Mouse (Mus musculus): ENCODE measurements at regions not wholly inside any gene's neighbourhood (a gene's known extent, or its start where the extent isn't known, plus 50 kb on each side); places are given as distances from the start of the nearest gene placed in this dataset.

GRCm38 (mm10) chr2:50654953-50655324 lies 358.3 kb upstream of the Mmadhc start:
- 69% methylated on average over 7 of the region's 7 CpGs for WGBS (ENCODE audit: insufficient replicate concordance)
- Histone ChIP-seq H3K4me2 (ENCODE audit: low read depth, low read length) (no peak overlapping the region), H3K4me3 (ENCODE audit: low read depth, low read length) (no peak overlapping the region), H3K27ac (ENCODE audit: low read depth) (no peak overlapping the region), H3K9me3 (ENCODE audit: low read length) (no peaks in the 10 kb centered on the region), H3K27me3 (ENCODE audit: insufficient read depth, low read length) (no peaks in the 10 kb centered on the region), H3K4me1 (ENCODE audit: insufficient read depth) (no peaks in the 10 kb centered on the region), H3K36me3 (replicated peaks; ENCODE audit: insufficient read depth, low read length) (no peaks in the 10 kb centered on the region), H3K9ac (replicated peaks) (no peak overlapping the region)
- DNase-seq, result no peak
- no peak for ATAC-seq
- no peak for TF ChIP-seq EP300 (IDR thresholded peaks at IDR 0.05; ENCODE audit: low read depth)
- no peak for TF ChIP-seq CTCF (IDR thresholded peaks at IDR 0.05; ENCODE audit: low read depth)

- 71% methylated on average over 8 of the region's 8 CpGs for WGBS (ENCODE audit: insufficient replicate concordance)
- no peak for ATAC-seq
- Histone ChIP-seq H3K36me3 (replicated peaks; ENCODE audit: insufficient read depth, low read length) (no peaks in the 10 kb centered on the region), H3K9ac (replicated peaks) (no peak overlapping the region), H3K27me3 (ENCODE audit: insufficient read depth, low read length) (no peaks in the 10 kb centered on the region), H3K27ac (ENCODE audit: low read depth) (no peak overlapping the region), H3K4me1 (ENCODE audit: insufficient read depth) (no peaks in the 10 kb centered on the region), H3K4me2 (ENCODE audit: low read depth, low read length) (no peak overlapping the region), H3K9me3 (ENCODE audit: low read length) (no peaks in the 10 kb centered on the region), H3K4me3 (ENCODE audit: low read depth, low read length) (no peak overlapping the region)
- TF ChIP-seq EP300 (IDR thresholded peaks at IDR 0.05; ENCODE audit: low read depth) (no peak), CTCF (IDR thresholded peaks at IDR 0.05; ENCODE audit: low read depth) (no peak)
- DNase-seq, result no peak
Measured at GRCm38 (mm10) chr2:50654221-50654952, 357.8 kb upstream of the Mmadhc start.

- Histone ChIP-seq H3K4me2 (ENCODE audit: low read depth, low read length) (no peak overlapping the region), H3K36me3 (replicated peaks; ENCODE audit: insufficient read depth, low read length) (no peaks in the 10 kb centered on the region), H3K27me3 (ENCODE audit: insufficient read depth, low read length) (no peaks in the 10 kb centered on the region), H3K4me3 (ENCODE audit: low read depth, low read length) (no peak overlapping the region), H3K9me3 (ENCODE audit: low read length) (no peaks in the 10 kb centered on the region), H3K27ac (ENCODE audit: low read depth) (no peak overlapping the region), H3K4me1 (ENCODE audit: insufficient read depth) (no peaks in the 10 kb centered on the region), H3K9ac (replicated peaks) (no peak overlapping the region)
- DNase-seq (no peak), ATAC-seq (no peak)
- 78% methylated on average over 3 of the region's 3 CpGs for WGBS (ENCODE audit: insufficient replicate concordance)
- TF ChIP-seq EP300 (IDR thresholded peaks at IDR 0.05; ENCODE audit: low read depth), result no peak
- TF ChIP-seq CTCF (IDR thresholded peaks at IDR 0.05; ENCODE audit: low read depth), result no peak
Measured at GRCm38 (mm10) chr2:50653121-50653615, 356.6 kb upstream of the Mmadhc start.

- WGBS (ENCODE audit: insufficient replicate concordance), result 63% methylated on average over 3 of the region's 3 CpGs
- ATAC-seq (no peak), DNase-seq (no peak)
- Histone ChIP-seq H3K9ac (replicated peaks) (no peak overlapping the region), H3K36me3 (replicated peaks; ENCODE audit: insufficient read depth, low read length) (no peaks in the 10 kb centered on the region), H3K4me2 (ENCODE audit: low read depth, low read length) (no peak overlapping the region), H3K4me1 (ENCODE audit: insufficient read depth) (no peaks in the 10 kb centered on the region), H3K27me3 (ENCODE audit: insufficient read depth, low read length) (no peaks in the 10 kb centered on the region), H3K4me3 (ENCODE audit: low read depth, low read length) (no peak overlapping the region), H3K27ac (ENCODE audit: low read depth) (no peak overlapping the region), H3K9me3 (ENCODE audit: low read length) (no peaks in the 10 kb centered on the region)
- TF ChIP-seq CTCF (IDR thresholded peaks at IDR 0.05; ENCODE audit: low read depth) (no peak), EP300 (IDR thresholded peaks at IDR 0.05; ENCODE audit: low read depth) (no peak)
Measured at GRCm38 (mm10) chr2:50649656-50650055, 353.1 kb upstream of the Mmadhc start.

- WGBS (ENCODE audit: insufficient replicate concordance), result 68% methylated on average over 5 of the region's 5 CpGs
- Histone ChIP-seq H3K27me3 (ENCODE audit: insufficient read depth, low read length) (no peaks in the 10 kb centered on the region), H3K36me3 (replicated peaks; ENCODE audit: insufficient read depth, low read length) (no peaks in the 10 kb centered on the region), H3K9ac (replicated peaks) (no peak overlapping the region), H3K4me2 (ENCODE audit: low read depth, low read length) (no peak overlapping the region), H3K4me3 (ENCODE audit: low read depth, low read length) (no peak overlapping the region), H3K4me1 (ENCODE audit: insufficient read depth) (no peaks in the 10 kb centered on the region), H3K9me3 (ENCODE audit: low read length) (no peaks in the 10 kb centered on the region), H3K27ac (ENCODE audit: low read depth) (no peak overlapping the region)
- ATAC-seq (no peak), DNase-seq (no peak)
- TF ChIP-seq EP300 (IDR thresholded peaks at IDR 0.05; ENCODE audit: low read depth) (no peak), CTCF (IDR thresholded peaks at IDR 0.05; ENCODE audit: low read depth) (no peak)
Measured at GRCm38 (mm10) chr2:50643219-50643618, 346.6 kb upstream of the Mmadhc start.

GRCm38 (mm10) chr2:50642198-50642597 lies 345.6 kb upstream of the Mmadhc start:
- no peak overlapping the region for H3K27ac ChIP-seq (ENCODE audit: low read depth)
- DNase-seq (no peak), ATAC-seq (no peak)
- TF ChIP-seq CTCF (IDR thresholded peaks at IDR 0.05; ENCODE audit: low read depth), result no peak
- no peak for TF ChIP-seq EP300 (IDR thresholded peaks at IDR 0.05; ENCODE audit: low read depth)
- H3K4me3 ChIP-seq (ENCODE audit: low read depth, low read length), result no peak overlapping the region
- H3K4me2 ChIP-seq (ENCODE audit: low read depth, low read length), result no peak overlapping the region
- H3K27me3 ChIP-seq (ENCODE audit: insufficient read depth, low read length), result no peaks in the 10 kb centered on the region
- no peak overlapping the region for H3K9ac ChIP-seq (replicated peaks)
- H3K9me3 ChIP-seq (ENCODE audit: low read length), result no peaks in the 10 kb centered on the region
- H3K36me3 ChIP-seq (replicated peaks; ENCODE audit: insufficient read depth, low read length), result no peaks in the 10 kb centered on the region
- 49% methylated on average over 2 of the region's 2 CpGs for WGBS (ENCODE audit: insufficient replicate concordance)
- H3K4me1 ChIP-seq (ENCODE audit: insufficient read depth), result no peaks in the 10 kb centered on the region

Measured in liver, postnatal 0 days (tissue).